Mouse (Mus musculus) kidney, embryonic 16.5 days (tissue): ENCODE data around the gene Tomm20. TPM values are rescaled to one million over a fixed set of nuclear protein-coding genes. Genes with fewer than 3 reads are reported as not detected.

ENCODE experiments used
- ATAC-seq: fragments of 200-750 bp; cut with Nextera tagmentation; 2 replicates; pipeline ENCODE4 v1.8.0; 2017; ENCODE audit warnings: moderate TSS enrichment; ENCODE audit not compliant: low FRiP score, low TSS enrichment
- H3K27ac ChIP-seq: fragments of 300-500 bp; sonication (generic); 2 replicates; pipeline ENCODE4 v1.5.1; 2014; ENCODE audit warnings: low read length
- H3K27me3 ChIP-seq: fragments of 300-500 bp; sonication (generic); 2 replicates; pipeline ENCODE4 v1.6.1; 2014; ENCODE audit warnings: low read length, control low read depth, mixed read lengths; ENCODE audit not compliant: insufficient read depth
- H3K36me3 ChIP-seq: fragments of 300-500 bp; sonication (generic); 2 replicates; pipeline ENCODE4 v1.6.1; 2014; ENCODE audit warnings: low read length, control low read depth, mixed read lengths; ENCODE audit not compliant: insufficient read depth
- H3K4me1 ChIP-seq: fragments of 300-500 bp; sonication (generic); 2 replicates; pipeline ENCODE4 v1.6.1; 2014; ENCODE audit warnings: low read length, control low read depth, mixed read lengths; ENCODE audit not compliant: insufficient read depth
- H3K4me2 ChIP-seq: fragments of 300-500 bp; sonication (generic); replicated peaks from 2 replicates; pipeline ENCODE4 v1.6.1; 2014; ENCODE audit warnings: low read depth, low read length
- H3K4me3 ChIP-seq: fragments of 300-500 bp; sonication (generic); 2 replicates; pipeline ENCODE4 v1.5.1; 2014; ENCODE audit warnings: mild to moderate bottlenecking, low read length
- H3K9ac ChIP-seq: fragments of 300-500 bp; sonication (generic); replicated peaks from 2 replicates; pipeline ENCODE4 v1.6.1; 2014; ENCODE audit warnings: low read length
- H3K9me3 ChIP-seq: fragments of 300-500 bp; sonication (generic); 2 replicates; pipeline ENCODE4 v1.6.1; 2016; ENCODE audit warnings: low read length, control low read depth
- WGBS: fragments of 180-500 bp; shearing (Covaris S2); extraction: QIAGEN DNeasy Blood & Tissue Kit; methylation state at CpG from one replicate; pipeline ENCODE4 v1.1.7; 2014; 5-methylcytosine and 5-hydroxymethylcytosine counted together
- polyA plus RNA-seq: library from polyadenylated mRNA; unstranded; fragments of >200 nt; fragmentation: Nextera tagmentation; extraction: Ambion mirVana; gene quantifications from 2 replicates; pipeline ENCODE4 v1.2.1, GENCODE M21; 2015

Gene Tomm20
- polyA plus RNA-seq, 1 experiment from 2014 or later, result 258 TPM

- H3K9me3 ChIP-seq, result no peaks in the 10 kb centered on the region
- H3K4me2 ChIP-seq, result no peak overlapping the region
- H3K27me3 ChIP-seq, result no peaks in the 10 kb centered on the region
- ATAC-seq, result no peak
- WGBS, result 93% methylated on average over 6 of the region's 6 CpGs
- peaks cover 37% of the 10 kb centered on the region for H3K36me3 ChIP-seq
- H3K4me3 ChIP-seq, result no peak overlapping the region
- no peak overlapping the region for H3K27ac ChIP-seq
- no peak overlapping the region for H3K9ac ChIP-seq
- H3K4me1 ChIP-seq, result peaks cover 6% of the 10 kb centered on the region
These were observed 22.5 kb upstream of the Tomm20 start for GRCm38 (mm10) chr8:126968107-126968506.

GRCm38 (mm10) chr8:126965246-126965645, 19.6 kb upstream of the Tomm20 start:
- ATAC-seq, result no peak
- no peak overlapping the region for H3K4me2 ChIP-seq
- H3K9ac ChIP-seq, result no peak overlapping the region
- H3K9me3 ChIP-seq, result no peaks in the 10 kb centered on the region
- H3K27me3 ChIP-seq, result no peaks in the 10 kb centered on the region
- H3K36me3 ChIP-seq, result peaks cover 37% of the 10 kb centered on the region
- no peak overlapping the region for H3K27ac ChIP-seq
- H3K4me1 ChIP-seq, result peaks cover 4% of the 10 kb centered on the region
- H3K4me3 ChIP-seq, result no peak overlapping the region
- WGBS, result 45% methylated on average over 6 of the region's 6 CpGs

- Histone ChIP-seq H3K27ac (no peak overlapping the region), H3K4me2 (no peak overlapping the region), H3K4me1 (no peaks in the 10 kb centered on the region), H3K27me3 (no peaks in the 10 kb centered on the region), H3K9ac (no peak overlapping the region), H3K36me3 (peaks cover 31% of the 10 kb centered on the region), H3K4me3 (no peak overlapping the region), H3K9me3 (no peaks in the 10 kb centered on the region)
- no peak for ATAC-seq
- 100% methylated on average over 1 of the region's 1 CpGs for WGBS
These were observed 17.2 kb upstream of the Tomm20 start for GRCm38 (mm10) chr8:126962871-126963270.

- 97% methylated on average over 3 of the region's 3 CpGs for WGBS
- Histone ChIP-seq H3K4me1 (no peaks in the 10 kb centered on the region), H3K9me3 (no peaks in the 10 kb centered on the region), H3K4me2 (no peak overlapping the region), H3K4me3 (no peak overlapping the region), H3K27ac (no peak overlapping the region), H3K36me3 (peaks cover 33% of the 10 kb centered on the region), H3K9ac (no peak overlapping the region), H3K27me3 (no peaks in the 10 kb centered on the region)
- no peak for ATAC-seq
These were observed 15.9 kb upstream of the Tomm20 start for GRCm38 (mm10) chr8:126961516-126961915.

- WGBS, result 88% methylated on average over 11 of the region's 11 CpGs
- no peak for ATAC-seq
- H3K36me3 ChIP-seq, result peaks cover 39% of the 10 kb centered on the region
- H3K4me3 ChIP-seq, result no peak overlapping the region
- H3K9me3 ChIP-seq, result no peaks in the 10 kb centered on the region
- H3K9ac ChIP-seq, result no peak overlapping the region
- no peaks in the 10 kb centered on the region for H3K27me3 ChIP-seq
- H3K4me1 ChIP-seq, result no peaks in the 10 kb centered on the region
- H3K4me2 ChIP-seq, result no peak overlapping the region
- no peak overlapping the region for H3K27ac ChIP-seq
These were observed 6.4 kb upstream of the Tomm20 start for GRCm38 (mm10) chr8:126951900-126952636.

- H3K27me3 ChIP-seq, result no peaks in the 10 kb centered on the region
- no peaks in the 10 kb centered on the region for H3K9me3 ChIP-seq
- H3K27ac ChIP-seq, result no peak overlapping the region
- no peak for ATAC-seq
- H3K4me3 ChIP-seq, result no peak overlapping the region
- H3K36me3 ChIP-seq, result peaks cover 29% of the 10 kb centered on the region
- H3K9ac ChIP-seq, result no peak overlapping the region
- no peak overlapping the region for H3K4me2 ChIP-seq
- 65% methylated on average over 2 of the region's 2 CpGs for WGBS
- H3K4me1 ChIP-seq, result peaks cover 8% of the 10 kb centered on the region; the same call in 1 of the 2 replicates
These were observed 3.9 kb upstream of the Tomm20 start for GRCm38 (mm10) chr8:126949527-126949926.

- peaks cover 14% of the 10 kb centered on the region for H3K36me3 ChIP-seq
- no peak overlapping the region for H3K27ac ChIP-seq
- H3K9me3 ChIP-seq, result no peaks in the 10 kb centered on the region
- 74% methylated on average over 7 of the region's 7 CpGs for WGBS
- no peak for ATAC-seq
- H3K9ac ChIP-seq, result peak overlapping the region; percentile 93
- no peak overlapping the region for H3K4me3 ChIP-seq
- H3K4me1 ChIP-seq, result peaks cover 35% of the 10 kb centered on the region
- peak overlapping the region; percentile 67 for H3K4me2 ChIP-seq
- H3K27me3 ChIP-seq, result no peaks in the 10 kb centered on the region
These were observed 800 bp upstream of the Tomm20 start for GRCm38 (mm10) chr8:126946444-126946843.

- WGBS, result under 1% methylated on average over 46 of the region's 46 CpGs
- H3K27ac ChIP-seq, result peak overlapping the region; percentile 92
- H3K9me3 ChIP-seq, result no peaks in the 10 kb centered on the region
- peak overlapping the region; percentile 93 for H3K9ac ChIP-seq
- H3K4me3 ChIP-seq, result peak overlapping the region; percentile 96
- H3K36me3 ChIP-seq, result peaks cover 4% of the 10 kb centered on the region
- no peaks in the 10 kb centered on the region for H3K27me3 ChIP-seq
- H3K4me1 ChIP-seq, result peaks cover 35% of the 10 kb centered on the region
- H3K4me2 ChIP-seq, result peak overlapping the region; percentile 67
- ATAC-seq, result peak; percentile 66
These were observed 608 bp downstream of the Tomm20 start for GRCm38 (mm10) chr8:126944781-126945691.

- H3K27ac ChIP-seq, result no peak overlapping the region
- no peak overlapping the region for H3K9ac ChIP-seq
- no peaks in the 10 kb centered on the region for H3K9me3 ChIP-seq
- 90% methylated on average over 7 of the region's 7 CpGs for WGBS
- H3K4me2 ChIP-seq, result peak overlapping the region; percentile 67
- ATAC-seq, result no peak
- H3K4me1 ChIP-seq, result peaks cover 35% of the 10 kb centered on the region
- peak overlapping the region; percentile 96 for H3K4me3 ChIP-seq
- H3K36me3 ChIP-seq, result peaks cover 13% of the 10 kb centered on the region
- H3K27me3 ChIP-seq, result no peaks in the 10 kb centered on the region
These were observed 2.1 kb downstream of the Tomm20 start for GRCm38 (mm10) chr8:126943565-126943964.

GRCm38 (mm10) chr8:126937337-126937736, 8.3 kb downstream of the Tomm20 start:
- Histone ChIP-seq H3K27ac (no peak overlapping the region), H3K4me1 (peaks cover 9% of the 10 kb centered on the region; the same call in 1 of the 2 replicates), H3K4me3 (no peak overlapping the region), H3K36me3 (peaks cover 62% of the 10 kb centered on the region), H3K9me3 (no peaks in the 10 kb centered on the region), H3K4me2 (no peak overlapping the region), H3K9ac (no peak overlapping the region), H3K27me3 (no peaks in the 10 kb centered on the region)
- WGBS, result 86% methylated on average over 3 of the region's 3 CpGs
- no peak for ATAC-seq
